Mouse (Mus musculus) heart, embryonic 10.5 days (tissue): ENCODE measurements around the gene Tbc1d20. TPM values are rescaled to one million over a fixed set of nuclear protein-coding genes. Genes with fewer than 3 reads are reported as not detected.
A peak's percentile ranks its signal among the peaks of the same experiment; 100 is the strongest.

Source experiments
- DNase-seq: peaks from one replicate; pipeline ENCODE4 v3.0.0-alpha.2; 2017; ENCODE audit warnings: low spot score
- H3K27ac ChIP-seq: fragments of 300-500 bp; sonication (generic); 2 replicates; pipeline ENCODE4 v1.5.1; 2016; ENCODE audit warnings: mild to moderate bottlenecking
- H3K27me3 ChIP-seq: fragments of 300-500 bp; sonication (generic); 2 replicates; pipeline ENCODE4 v1.6.1; 2016; ENCODE audit warnings: mild to moderate bottlenecking; ENCODE audit not compliant: poor library complexity, insufficient read depth, severe bottlenecking
- H3K36me3 ChIP-seq: fragments of 300-500 bp; sonication (generic); 2 replicates; pipeline ENCODE4 v1.6.1; 2016; ENCODE audit warnings: mild to moderate bottlenecking, moderate library complexity
- H3K4me1 ChIP-seq: fragments of 300-500 bp; sonication (generic); 2 replicates; pipeline ENCODE4 v1.6.1; 2016; ENCODE audit warnings: mild to moderate bottlenecking
- H3K4me3 ChIP-seq: fragments of 300-500 bp; sonication (generic); 2 replicates; pipeline ENCODE4 v1.5.1; 2016; ENCODE audit warnings: mild to moderate bottlenecking, moderate library complexity
- H3K9me3 ChIP-seq: fragments of 300-500 bp; sonication (generic); 2 replicates; pipeline ENCODE4 v1.6.1; 2016; ENCODE audit warnings: mild to moderate bottlenecking, moderate library complexity
- WGBS: fragments of 180-500 bp; shearing (Covaris S2); methylation state at CpG from one replicate; pipeline ENCODE4 v1.1.7; 2016; 5-methylcytosine and 5-hydroxymethylcytosine counted together
- polyA plus RNA-seq: library from polyadenylated mRNA; unstranded; fragments of >200 nt; fragmentation: Nextera tagmentation; extraction: Ambion mirVana; gene quantifications from 2 replicates; pipeline ENCODE4 v1.2.1, GENCODE M21; 2016

Tbc1d20 gene
- polyA plus RNA-seq, 1 experiment from 2014 or later, result 34.6 TPM

GRCm38 (mm10) chr2:152332101-152332825 lies 38.6 kb downstream of the Tbc1d20 start, which contains the start of gene Rbck1:
Gene Rbck1, minus strand, starts transcription at chr2:152332653.
- DNase-seq, result peak; percentile 97
- peak within 1 kb of the TSS; percentile 96 for H3K27ac ChIP-seq
- H3K27me3 ChIP-seq, result no peaks in the 10 kb centered on the region
- peaks cover 22% of the 10 kb centered on the region for H3K36me3 ChIP-seq
- H3K4me3 ChIP-seq, result peak within 1 kb of the TSS; percentile 77
- H3K9me3 ChIP-seq, result no peaks in the 10 kb centered on the region
- peaks cover 26% of the 10 kb centered on the region for H3K4me1 ChIP-seq
- under 1% methylated on average over 54 of the region's 54 CpGs for WGBS

- DNase-seq, result no peak
- no peaks in the 10 kb centered on the region for H3K9me3 ChIP-seq
- H3K27me3 ChIP-seq, result peaks cover 4% of the 10 kb centered on the region; the same call in 1 of the 2 replicates
- peaks cover 26% of the 10 kb centered on the region for H3K4me1 ChIP-seq
- H3K27ac ChIP-seq, result no peak overlapping the region
- WGBS, result 65% methylated on average over 4 of the region's 4 CpGs
- H3K4me3 ChIP-seq, result no peak overlapping the region
- peaks cover 11% of the 10 kb centered on the region; the same call in 1 of the 2 replicates for H3K36me3 ChIP-seq
Observed at GRCm38 (mm10) chr2:152333345-152334006, 39.8 kb downstream of the Tbc1d20 start.

GRCm38 (mm10) chr2:152335289-152335820 lies 41.7 kb downstream of the Tbc1d20 start:
- DNase-seq, result no peak
- Histone ChIP-seq H3K27me3 (peaks cover 7% of the 10 kb centered on the region; the same call in 1 of the 2 replicates), H3K27ac (no peak overlapping the region), H3K4me1 (peaks cover 26% of the 10 kb centered on the region), H3K9me3 (no peaks in the 10 kb centered on the region), H3K4me3 (no peak overlapping the region), H3K36me3 (no peaks in the 10 kb centered on the region; the same call in 1 of the 2 replicates)
- 37% methylated on average over 11 of the region's 11 CpGs for WGBS

GRCm38 (mm10) chr2:152336856-152337255 lies 43.2 kb downstream of the Tbc1d20 start:
- DNase-seq, result no peak
- Histone ChIP-seq H3K27me3 (peaks cover 9% of the 10 kb centered on the region; the same call in 1 of the 2 replicates), H3K9me3 (no peaks in the 10 kb centered on the region), H3K4me3 (no peak overlapping the region), H3K36me3 (no peaks in the 10 kb centered on the region), H3K27ac (no peak overlapping the region), H3K4me1 (peaks cover 13% of the 10 kb centered on the region)
- WGBS, result 84% methylated on average over 1 of the region's 1 CpGs

- peaks cover 13% of the 10 kb centered on the region; the same call in 1 of the 2 replicates for H3K27me3 ChIP-seq
- H3K27ac ChIP-seq, result no peak overlapping the region
- 88% methylated on average over 11 of the region's 11 CpGs for WGBS
- no peak overlapping the region for H3K4me3 ChIP-seq
- H3K9me3 ChIP-seq, result no peaks in the 10 kb centered on the region
- no peaks in the 10 kb centered on the region for H3K36me3 ChIP-seq
- DNase-seq, result no peak
- H3K4me1 ChIP-seq, result peaks cover 13% of the 10 kb centered on the region
Observed at GRCm38 (mm10) chr2:152337591-152338212, 44.1 kb downstream of the Tbc1d20 start.

GRCm38 (mm10) chr2:152338319-152338718 lies 44.7 kb downstream of the Tbc1d20 start:
- Histone ChIP-seq H3K4me1 (peaks cover 19% of the 10 kb centered on the region), H3K27ac (no peak overlapping the region), H3K36me3 (no peaks in the 10 kb centered on the region), H3K9me3 (no peaks in the 10 kb centered on the region), H3K27me3 (peaks cover 16% of the 10 kb centered on the region), H3K4me3 (no peak overlapping the region)
- 80% methylated on average over 13 of the region's 13 CpGs for WGBS
- no peak for DNase-seq

- H3K4me3 ChIP-seq, result no peak overlapping the region
- peaks cover 22% of the 10 kb centered on the region for H3K4me1 ChIP-seq
- no peak overlapping the region for H3K27ac ChIP-seq
- no peaks in the 10 kb centered on the region for H3K36me3 ChIP-seq
- H3K27me3 ChIP-seq, result peaks cover 16% of the 10 kb centered on the region
- DNase-seq, result no peak
- WGBS, result 84% methylated on average over 22 of the region's 22 CpGs
- H3K9me3 ChIP-seq, result no peaks in the 10 kb centered on the region
Observed at GRCm38 (mm10) chr2:152339631-152340179, 46.1 kb downstream of the Tbc1d20 start.

GRCm38 (mm10) chr2:152343329-152344213 lies 49.9 kb downstream of the Tbc1d20 start, which contains the start of gene Trib3:
Gene Trib3, minus strand, starts transcription at chr2:152344032.
- peaks cover 17% of the 10 kb centered on the region for H3K27me3 ChIP-seq

GRCm38 (mm10) chr2:152344361-152344760 lies 50.7 kb downstream of the Tbc1d20 start:
- H3K27me3 ChIP-seq, result peaks cover 15% of the 10 kb centered on the region
- H3K4me1 ChIP-seq, result peaks cover 32% of the 10 kb centered on the region
- H3K27ac ChIP-seq, result peak overlapping the region; percentile 84
- DNase-seq, result no peak
- no peaks in the 10 kb centered on the region for H3K36me3 ChIP-seq
- H3K4me3 ChIP-seq, result peak overlapping the region; percentile 73
- H3K9me3 ChIP-seq, result no peaks in the 10 kb centered on the region
- WGBS, result 9% methylated on average over 10 of the region's 10 CpGs

More at GRCm38 (mm10) chr2:152343329-152344213, 49.9 kb downstream of the Tbc1d20 start, which contains the start of gene Trib3:
- Histone ChIP-seq H3K27ac (peak within 1 kb of the TSS; percentile 84), H3K9me3 (no peaks in the 10 kb centered on the region), H3K4me1 (peaks cover 27% of the 10 kb centered on the region), H3K36me3 (no peaks in the 10 kb centered on the region), H3K4me3 (peak within 1 kb of the TSS; percentile 73)
- DNase-seq, result peak; percentile 96
- under 1% methylated on average over 50 of the region's 52 CpGs for WGBS

GRCm38 (mm10) chr2:152344909-152345308 lies 51.3 kb downstream of the Tbc1d20 start:
- 0 out of 2 replicates have a peak overlapping the region, but pooled peaks have one; percentile 73 for H3K4me3 ChIP-seq
- WGBS, result 51% methylated on average over 5 of the region's 5 CpGs
- H3K9me3 ChIP-seq, result no peaks in the 10 kb centered on the region
- H3K36me3 ChIP-seq, result no peaks in the 10 kb centered on the region
- H3K27ac ChIP-seq, result no peak overlapping the region
- H3K4me1 ChIP-seq, result peaks cover 32% of the 10 kb centered on the region
- DNase-seq, result no peak
- peaks cover 15% of the 10 kb centered on the region for H3K27me3 ChIP-seq

GRCm38 (mm10) chr2:152345393-152345792 lies 51.8 kb downstream of the Tbc1d20 start:
- Histone ChIP-seq H3K36me3 (no peaks in the 10 kb centered on the region), H3K4me3 (no peak overlapping the region), H3K9me3 (no peaks in the 10 kb centered on the region), H3K27ac (0 out of 2 replicates have a peak overlapping the region, but pooled peaks have one; percentile 30), H3K4me1 (peaks cover 32% of the 10 kb centered on the region), H3K27me3 (peaks cover 15% of the 10 kb centered on the region)
- 61% methylated on average over 6 of the region's 6 CpGs for WGBS
- DNase-seq, result no peak
